Mouse (Mus musculus) retina, postnatal 1 day (tissue): ENCODE measurements around the gene Dner.

Source experiments
- DNase-seq: peaks from one replicate; pipeline ENCODE4 v3.0.0-alpha.2; 2012

The Dner gene

DNA sequence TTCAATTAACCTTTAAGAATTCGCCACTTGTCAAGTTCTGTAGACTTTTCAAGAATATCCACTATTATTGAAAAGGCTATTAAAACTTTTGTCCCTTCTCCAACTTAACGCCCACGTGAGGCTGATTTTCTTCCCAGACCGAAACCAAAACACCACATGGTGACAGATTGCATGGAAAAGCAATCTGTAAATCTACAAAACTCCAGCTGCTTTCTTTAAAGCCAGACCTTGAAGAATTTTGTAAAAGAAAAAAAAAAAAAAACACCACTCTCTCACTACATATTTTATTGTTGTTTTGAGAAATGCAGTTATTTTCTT lies 173.1 kb downstream of the Dner start:
- DNase-seq: no peak

DNA sequence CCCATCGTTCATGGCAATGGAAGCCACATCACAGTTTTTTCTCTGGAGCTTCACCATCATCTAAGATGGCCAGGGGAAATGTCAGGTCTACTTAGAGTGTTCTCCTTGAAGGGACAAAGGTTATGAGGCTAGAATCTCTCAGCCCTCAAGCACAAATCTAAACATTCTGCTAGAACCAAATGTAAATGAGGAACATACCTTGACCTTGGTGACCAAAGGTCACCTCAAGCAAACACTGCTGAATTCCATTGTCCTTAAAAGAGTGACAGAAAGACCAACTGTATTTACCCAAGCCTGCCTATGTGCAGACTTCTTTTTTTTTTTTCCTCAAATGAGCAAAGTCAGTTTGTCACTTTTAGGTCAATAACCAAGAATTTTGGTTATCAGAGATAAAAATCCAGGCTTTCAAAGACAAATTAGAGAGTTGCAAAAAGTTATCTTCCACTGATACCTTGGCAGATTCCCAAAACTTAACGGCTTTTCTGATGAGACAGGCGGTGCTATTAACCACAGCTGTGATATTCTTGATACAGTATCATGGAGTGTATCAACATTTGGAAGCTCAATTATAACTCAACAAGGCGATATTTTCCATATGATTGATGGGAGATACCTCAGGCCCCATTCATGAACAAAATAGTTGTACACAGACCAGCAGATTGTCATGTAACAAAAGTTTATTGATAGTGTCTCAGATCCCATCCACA lies 173.6 kb downstream of the Dner start:
- no peak for DNase-seq

DNA sequence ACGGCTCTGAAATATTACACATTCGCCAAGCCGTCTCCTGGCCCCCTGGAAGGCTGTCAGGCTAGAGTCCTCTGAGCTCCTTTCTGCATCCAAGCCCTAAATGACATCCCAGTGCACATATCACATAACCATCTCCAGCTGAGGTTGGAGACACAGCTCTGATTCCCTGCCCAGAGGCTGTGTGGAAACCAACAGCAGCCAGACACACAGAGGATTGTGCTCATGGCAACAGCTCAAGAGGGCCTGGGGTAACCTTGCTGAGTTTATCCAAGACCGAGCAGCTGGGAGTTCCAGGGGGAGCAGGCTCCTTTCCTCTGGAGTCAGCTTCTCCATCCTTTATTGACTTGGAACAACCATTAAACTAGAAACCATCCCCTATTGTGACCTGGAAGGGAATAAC lies 177.7 kb downstream of the Dner start:
- no peak for DNase-seq

DNA sequence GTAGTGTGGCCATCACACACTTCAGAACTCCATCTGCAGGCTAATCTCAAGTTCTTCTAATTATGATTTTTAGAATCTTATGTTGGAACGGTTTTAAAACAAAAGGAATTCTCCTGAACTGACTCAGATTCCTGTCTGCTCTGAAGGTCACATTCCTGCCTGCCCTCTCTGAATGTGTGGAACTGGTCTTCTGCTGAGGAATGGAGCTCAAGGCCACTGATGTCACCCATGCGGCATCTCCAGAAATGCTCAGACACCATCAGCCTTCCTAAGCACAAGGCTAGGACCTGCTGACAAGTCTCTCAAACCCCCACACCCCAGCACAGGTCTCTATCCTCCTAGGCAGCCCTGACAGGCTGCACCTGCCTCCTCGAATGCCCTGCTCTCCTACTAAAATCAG lies 182.8 kb downstream of the Dner start:
- DNase-seq: no peak

DNA sequence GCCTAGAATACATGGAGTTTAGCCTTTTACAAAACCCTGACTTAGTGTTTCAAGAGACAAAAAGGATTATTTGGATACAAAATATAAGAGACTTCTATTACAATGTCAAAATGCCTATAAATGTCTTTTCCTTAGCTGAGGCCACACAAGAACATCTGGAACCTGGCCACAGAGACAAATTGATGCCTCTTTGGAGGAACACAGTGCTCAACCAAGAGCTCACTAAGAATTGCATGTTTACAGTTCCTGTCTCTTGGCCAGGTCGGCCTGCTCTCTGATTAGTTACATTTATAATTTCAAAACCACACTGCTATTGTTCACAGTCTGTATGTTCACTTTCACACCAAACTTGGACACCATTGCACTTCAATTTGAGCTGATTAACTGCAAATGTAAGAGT lies 187.5 kb downstream of the Dner start:
- DNase-seq: no peak

DNA sequence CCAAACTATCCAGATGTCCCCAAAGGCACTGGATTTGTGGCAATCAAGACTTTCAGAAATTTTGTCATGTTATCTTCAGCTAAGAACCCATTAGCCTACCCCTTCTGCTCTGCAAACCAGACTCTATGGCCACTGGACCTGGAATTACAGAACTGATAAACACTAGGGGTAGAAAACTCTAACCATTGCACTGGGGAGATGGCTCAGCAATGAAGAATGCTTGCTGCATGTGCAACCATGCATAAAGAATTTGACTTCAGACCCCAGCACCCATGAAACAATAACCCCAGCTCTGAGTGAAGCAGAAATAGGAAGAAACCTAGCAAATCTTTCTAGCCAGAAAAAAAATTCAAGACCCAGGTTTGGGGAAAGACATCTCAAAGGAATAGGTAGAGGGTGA lies 188.5 kb downstream of the Dner start:
- DNase-seq: peak; percentile 5

DNA sequence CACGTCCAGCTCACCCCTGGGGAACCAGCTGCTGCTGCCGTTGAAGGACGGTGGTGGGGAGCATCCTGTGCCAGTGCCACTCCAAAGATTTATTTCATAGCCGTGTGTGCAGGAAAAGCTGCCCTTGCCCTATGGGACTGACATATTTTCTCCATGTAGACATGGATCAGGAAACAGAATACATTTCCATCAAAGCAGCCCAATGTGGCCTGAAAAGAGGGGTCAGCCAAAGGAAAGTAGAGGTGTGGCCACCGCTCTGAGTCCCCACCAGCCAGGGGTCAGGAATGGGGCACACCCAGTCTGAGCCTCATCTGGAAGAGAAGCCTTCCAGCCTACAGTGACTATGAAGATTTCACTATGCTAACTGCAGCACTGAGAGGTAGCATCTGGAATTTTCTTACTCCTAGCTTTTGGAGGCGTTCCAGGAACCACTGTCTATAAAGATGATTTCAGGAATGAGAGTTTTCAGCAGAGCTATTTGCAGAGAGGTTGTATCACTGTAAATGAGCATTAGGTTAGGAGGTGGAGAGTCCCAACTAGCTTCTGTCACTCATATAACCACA lies 189.0 kb downstream of the Dner start:
- DNase-seq: no peak

DNA sequence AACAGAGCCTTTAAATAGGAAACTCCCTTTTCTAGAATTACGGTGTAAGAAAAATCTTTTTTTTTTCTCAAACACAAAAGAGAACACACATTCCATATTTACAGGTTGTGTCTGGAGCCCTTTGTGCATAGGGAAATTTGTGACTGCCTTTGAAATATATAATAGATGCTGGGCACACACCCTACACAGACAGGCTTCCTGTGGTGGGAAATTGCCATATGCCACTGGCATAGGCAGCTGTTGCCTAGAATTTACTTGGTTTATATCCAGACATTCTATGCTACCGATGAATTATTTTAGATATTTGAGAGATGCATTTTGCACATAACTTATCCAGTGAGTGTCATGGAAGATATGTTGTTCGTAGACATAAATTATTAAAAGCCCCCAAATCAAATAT lies 195.3 kb downstream of the Dner start:
- DNase-seq: no peak

DNA sequence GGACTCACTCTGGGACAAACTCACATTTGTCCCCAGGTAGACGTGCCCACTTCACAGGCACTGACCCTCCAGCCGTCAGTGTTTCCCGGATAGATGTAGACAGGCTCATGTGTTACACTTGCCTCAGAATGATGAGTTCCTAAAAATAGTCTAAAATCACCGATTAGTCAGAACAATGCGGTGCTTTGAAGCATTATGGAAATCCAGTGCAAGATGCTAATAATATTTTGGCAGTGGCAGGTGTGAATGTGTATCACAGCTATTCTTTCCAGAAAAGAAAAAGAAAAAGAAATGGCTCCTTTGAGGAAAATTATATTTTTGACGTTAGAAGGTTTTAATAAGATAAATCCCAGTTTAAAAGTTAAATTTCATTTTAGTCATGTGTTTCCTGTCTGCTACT lies 204.3 kb downstream of the Dner start:
- DNase-seq: no peak

DNA sequence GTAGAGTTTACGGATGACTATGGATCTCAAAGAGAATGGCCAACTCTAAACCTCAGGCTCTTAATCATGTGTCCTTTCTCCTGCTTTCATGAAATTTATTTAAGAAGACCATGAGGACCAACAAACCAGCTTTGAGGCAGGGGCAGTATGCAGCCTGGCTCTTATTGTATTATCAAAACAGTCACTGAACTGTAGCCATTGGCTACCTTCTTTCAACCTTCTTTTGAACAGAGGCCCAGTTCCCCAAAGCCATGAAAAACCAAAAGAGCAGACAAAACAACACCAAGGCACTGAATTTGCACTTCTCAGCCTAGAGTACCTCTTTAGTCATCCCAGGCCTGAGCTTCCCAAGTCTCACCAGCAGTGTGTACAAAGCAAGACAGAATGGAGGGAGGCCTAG lies 207.5 kb downstream of the Dner start:
- no peak for DNase-seq

DNA sequence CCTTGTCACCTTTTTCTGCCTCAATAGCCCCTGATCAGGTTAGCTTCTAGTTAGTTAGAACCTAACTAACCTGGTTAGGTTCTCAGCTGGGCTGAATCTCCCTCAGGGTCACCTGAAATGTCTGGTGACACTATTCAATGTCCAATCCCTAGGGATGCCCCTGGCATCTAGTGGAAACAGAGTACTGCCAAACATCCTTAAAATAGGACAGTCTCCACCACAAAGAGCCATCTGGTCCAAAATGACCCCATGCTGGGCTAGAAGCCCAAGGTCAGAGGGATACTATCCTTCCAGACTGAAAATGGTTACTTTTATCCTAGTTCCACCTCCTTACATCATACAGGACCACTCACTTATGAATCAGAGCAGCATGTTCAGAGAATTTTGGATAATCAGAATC lies 211.0 kb downstream of the Dner start:
- DNase-seq: no peak

DNA sequence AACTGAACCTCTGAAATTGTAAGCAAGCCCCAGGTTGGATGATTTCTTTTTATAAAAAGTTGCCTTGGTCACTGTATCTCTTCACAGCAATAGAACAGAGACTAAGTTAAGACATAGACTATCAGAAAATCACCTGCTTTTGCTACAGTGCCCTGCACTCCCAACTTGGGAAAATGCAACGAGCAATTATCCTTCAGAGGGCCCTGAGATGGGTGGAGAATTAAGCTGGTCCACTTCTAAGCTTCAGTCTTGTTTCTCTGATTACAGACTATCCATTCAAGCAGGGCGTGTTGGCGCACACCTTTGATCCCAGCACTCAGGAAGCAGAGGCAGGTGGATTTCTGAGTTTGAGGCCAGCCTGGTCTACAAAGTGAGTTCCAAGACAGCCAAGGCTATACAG lies 211.4 kb downstream of the Dner start:
- no peak for DNase-seq

DNA sequence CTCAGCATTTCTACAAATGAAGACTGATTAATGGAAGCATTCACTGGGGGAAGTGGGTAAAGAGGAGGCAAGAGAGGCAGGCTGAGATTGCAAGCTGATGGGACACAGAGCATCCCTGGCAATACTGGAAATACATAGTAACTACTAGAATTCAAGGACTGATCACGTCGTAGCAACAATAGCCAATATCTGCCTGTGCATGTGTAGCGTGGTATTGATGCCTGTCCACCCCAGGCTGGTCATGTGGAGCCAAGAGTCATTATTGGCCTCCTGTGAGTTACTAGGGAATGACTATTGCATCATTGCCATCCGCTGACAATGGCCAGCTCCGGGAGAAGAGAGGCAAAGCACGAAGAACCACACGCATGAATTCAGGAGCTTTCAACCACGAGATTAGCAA lies 216.0 kb downstream of the Dner start:
- DNase-seq: no peak

DNA sequence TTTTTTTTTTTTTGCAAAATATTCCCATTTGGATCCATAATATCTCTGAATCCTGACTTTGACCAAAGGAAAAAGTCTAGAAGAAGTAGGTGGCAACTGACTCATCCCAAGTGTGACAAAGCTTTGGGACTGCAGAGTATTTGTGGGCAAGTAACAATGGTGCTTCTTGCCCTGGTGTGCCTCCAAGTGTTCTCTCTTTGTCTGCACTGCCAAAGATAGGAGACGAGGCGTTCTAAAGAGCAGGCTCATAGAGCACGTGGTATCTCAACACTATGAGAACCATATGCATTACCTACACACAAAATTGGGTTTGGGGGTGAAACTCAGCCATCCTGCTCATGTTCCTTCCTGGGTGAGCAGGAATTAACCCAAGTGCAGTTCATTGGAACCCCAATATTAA lies 221.7 kb downstream of the Dner start:
- DNase-seq: no peak

DNA sequence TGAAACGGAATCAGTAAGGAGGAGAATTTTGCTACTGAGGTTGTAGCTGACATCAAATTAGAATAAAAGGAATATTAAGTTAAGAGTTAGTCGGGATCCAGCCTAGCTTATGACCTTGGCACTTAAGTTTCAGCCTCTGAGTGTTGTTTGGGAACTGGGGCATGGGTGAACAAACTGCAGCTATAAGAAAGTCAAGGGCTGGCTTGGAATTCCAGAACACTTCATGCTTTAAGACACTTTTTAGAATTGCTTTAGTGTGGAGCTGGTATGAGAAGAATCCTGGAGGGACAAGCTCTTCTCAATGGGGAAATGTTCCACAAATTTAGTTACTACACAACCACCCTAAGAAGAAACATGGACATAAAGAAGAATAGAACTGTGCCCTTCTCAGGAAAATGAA lies 223.8 kb downstream of the Dner start:
- no peak for DNase-seq

DNA sequence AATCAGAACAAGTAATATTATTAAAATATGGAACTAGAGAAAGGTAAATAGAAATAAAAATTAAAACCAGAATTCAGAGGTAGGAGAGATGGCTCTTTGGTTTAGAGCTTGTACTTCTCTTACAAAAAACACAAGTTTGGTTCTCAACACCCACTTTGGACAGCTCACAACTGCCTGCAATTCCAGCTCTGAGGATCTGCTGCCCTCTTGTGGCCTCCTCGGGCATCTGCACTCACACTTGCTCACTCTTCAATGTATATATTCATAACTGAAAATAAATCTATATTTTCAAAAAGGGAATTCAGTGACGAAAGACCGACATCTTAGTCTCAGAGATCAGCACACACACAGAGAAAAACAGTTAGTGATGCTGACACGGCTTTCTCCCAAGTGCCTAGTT lies 225.7 kb downstream of the Dner start:
- DNase-seq: no peak

DNA sequence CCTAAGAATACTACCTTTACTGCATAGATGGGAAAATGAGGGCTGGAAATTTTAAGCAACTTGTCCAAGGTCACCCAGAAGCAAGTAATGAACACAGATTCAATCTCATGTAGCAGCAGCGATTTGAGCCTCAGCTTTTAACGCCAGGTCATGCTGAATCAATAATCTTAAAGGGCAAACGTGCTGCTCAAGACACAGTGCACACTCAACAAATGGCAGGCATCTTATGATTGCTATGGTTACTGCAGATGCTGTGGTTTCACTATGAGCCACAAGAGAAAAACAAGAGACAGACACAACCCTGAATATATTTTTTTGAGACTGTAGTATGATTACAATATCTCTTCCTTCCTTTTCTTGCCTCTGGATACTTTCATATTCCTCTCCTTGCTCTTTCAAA lies 228.4 kb downstream of the Dner start:
- no peak for DNase-seq

DNA sequence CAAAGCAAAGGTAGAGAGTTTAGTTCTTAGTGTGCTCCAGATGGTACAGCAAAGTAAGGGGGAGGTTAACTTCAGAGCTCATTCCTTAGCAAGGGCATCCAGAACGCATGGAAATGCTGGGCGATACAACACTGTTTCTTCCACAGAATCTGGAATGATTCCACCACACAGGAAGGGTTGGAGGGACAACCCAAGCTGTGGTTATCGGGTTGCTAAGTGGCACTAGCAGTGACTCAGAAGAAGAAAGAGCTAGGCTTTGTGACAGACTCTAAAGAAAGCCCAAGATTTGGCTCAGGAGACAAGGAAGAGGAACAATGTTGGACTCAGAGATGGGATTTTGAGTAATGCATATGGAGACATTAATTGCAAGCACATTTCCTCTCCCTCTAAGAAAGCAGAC lies 231.3 kb downstream of the Dner start:
- DNase-seq: no peak

DNA sequence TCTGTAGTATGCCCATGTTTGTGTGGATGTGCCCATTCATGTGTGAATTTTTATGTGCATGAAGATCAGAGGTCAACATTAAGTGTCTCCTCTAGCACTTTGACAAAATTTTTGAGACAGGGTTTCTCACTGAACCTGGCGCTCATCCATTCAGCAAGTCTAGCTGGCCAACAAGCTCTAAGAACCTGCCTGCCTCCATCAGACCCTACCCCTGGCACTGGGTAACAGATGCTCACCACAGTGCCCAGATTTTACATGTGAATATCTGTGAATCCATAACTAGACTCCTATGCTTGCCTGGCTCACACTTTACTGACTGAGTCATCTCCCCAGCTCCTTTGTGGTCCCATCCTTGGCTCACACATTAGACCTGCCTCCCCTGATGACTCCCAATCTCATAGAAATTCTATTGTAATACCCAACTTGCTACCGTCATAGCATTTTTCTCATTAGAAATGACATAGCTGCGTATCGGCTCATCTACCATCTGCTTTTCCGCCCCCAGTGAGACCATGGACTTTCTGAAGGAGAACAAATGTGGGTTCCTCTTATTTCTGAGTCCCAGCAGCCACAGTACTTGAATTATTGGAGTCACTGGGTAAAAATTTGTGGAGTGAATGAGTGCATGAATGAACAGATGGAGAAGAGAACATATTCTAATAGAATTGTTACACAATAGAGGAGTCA lies 231.9 kb downstream of the Dner start:
- DNase-seq: no peak

DNA sequence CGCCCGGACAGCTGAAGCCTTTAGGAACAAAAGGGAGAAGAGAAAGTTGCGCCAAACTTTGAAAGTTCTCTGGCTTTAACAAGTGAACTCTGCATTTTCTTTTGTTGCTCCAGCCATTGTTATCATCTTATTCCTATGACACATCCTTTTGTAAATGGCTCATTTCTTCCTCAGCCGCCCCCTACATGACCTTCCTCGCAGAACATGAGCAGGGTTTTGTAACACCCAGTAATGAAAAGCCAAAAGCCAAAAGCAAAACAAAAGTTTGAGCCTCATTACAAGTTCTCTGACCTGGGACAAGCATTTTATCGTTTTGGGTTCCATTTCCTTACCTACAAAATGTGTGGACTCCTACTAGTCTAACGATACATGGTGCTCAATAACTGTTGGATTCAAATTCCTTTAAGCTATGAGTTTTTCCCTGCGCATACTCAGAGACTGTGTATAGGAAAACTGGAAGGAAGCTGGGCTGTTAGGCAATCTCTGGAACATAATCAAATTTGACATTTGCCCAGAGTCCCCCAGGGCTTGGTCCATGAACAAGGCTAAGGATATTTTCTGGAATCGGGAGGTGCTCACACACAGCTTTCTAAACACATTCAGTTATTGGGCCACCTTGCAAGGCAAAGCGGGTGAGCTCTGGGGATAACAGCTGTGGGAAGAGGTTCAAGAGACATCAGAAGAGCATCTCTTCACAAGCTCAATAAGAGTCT lies 246.3 kb downstream of the Dner start:
- DNase-seq: peak; percentile 37

DNA sequence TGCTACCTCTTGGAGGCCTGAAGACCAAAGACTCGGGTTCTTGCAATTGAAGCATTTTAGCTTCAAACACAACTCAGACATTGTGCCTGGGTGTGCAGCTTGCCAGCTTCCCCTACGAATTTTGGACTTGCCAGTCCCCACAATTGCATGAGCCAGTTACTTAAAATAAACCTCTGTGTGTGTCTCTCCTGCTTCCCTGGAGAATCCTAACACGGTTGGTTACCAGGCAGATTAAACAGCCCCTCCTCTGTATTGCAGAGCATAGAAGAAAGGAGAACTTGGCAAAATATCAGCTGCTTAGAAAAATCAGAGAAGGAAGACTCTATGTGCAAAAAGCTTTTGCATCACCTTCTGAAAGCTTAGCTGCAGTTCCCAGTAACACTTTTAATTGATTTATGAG lies 252.4 kb downstream of the Dner start:
- no peak for DNase-seq

DNA sequence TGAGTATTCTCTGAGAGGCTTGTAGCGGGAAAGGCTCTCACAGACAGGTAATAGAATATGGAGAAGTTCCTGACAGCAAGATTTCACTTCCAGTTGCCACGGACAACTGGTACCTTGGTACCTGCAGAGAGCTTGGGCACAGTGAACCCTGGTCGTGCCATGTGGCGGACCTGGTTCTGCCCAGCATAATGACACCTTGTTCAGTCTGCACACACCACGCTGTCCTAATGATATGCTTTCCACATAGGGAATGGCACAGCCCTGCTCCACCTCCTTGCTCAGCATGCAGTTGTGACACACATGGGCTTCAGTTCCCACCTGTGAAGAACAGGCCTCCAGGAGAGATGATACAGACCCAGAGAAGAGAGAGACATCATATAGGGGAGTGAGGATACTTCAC lies 253.0 kb downstream of the Dner start:
- DNase-seq: no peak

DNA sequence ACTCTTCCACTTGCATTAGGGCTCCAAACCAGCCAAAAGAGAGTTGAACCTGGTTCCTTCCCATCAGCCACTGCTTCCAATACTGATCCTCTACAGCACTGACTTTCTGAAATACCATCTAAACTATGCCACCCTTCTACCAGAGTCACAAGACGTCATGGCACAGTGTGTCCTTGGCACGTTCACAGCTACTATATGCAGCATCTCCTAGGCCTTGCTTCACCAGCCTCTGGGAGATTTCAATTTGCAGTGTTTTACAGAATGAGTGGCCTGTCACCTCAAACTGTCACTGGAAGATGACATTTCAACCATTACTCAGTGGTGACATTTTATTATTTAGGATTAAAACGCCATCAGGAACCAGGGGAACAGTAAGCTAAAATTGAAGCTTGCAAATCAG lies 254.6 kb downstream of the Dner start:
- no peak for DNase-seq

DNA sequence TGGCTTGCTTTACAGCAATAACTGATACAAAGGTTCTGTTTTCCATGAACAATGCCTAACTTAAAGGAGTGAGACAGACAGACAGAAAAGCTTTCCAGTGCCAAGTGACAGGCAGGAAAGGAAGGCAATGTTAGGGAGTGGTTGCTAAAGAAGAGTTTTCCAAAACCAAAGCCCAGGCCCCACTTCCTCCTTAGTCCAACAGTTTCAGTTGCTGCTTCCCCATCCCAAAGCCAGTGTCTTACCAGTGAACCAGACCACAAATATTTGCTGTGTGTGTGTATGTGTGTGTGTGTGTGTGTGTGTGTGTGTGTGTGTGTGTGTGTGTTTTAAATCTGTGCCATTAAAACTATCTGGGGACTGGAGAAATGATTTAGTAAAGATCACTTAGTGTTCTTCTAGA lies 258.5 kb downstream of the Dner start:
- DNase-seq: no peak
